ENCODE assay signal across 8 mouse cellular contexts in genomic region chr11:20603066-20603812, GRCm38 (mm10).
A peak's percentile ranks its signal among the peaks of the same experiment; 100 is the strongest.
DNase-seq lines count a peak whose midpoint lies in the region; ATAC-seq and TF ChIP-seq lines count a peak whose summit lies in the region.

No protein-coding gene starts in this region.

- H3K9ac ChIP-seq in heart, postnatal 0 days (replicated peaks; ENCODE audit: low read depth, low read length), result no peak overlapping the region

- peak overlapping the region; percentile 64 for H3K27ac ChIP-seq in heart, postnatal 0 days (ENCODE audit: low read depth)
- peak overlapping the region; percentile 72 for H3K27ac ChIP-seq in limb, embryonic 10.5 days
- H3K27ac ChIP-seq in olfactory bulb, adult 2 months (ENCODE audit: insufficient read depth, low read depth, low read length), result 0 out of 2 replicates have a peak overlapping the region, but pooled peaks have one; percentile 21

- peaks cover 22% of the 10 kb centered on the region; the same call in 1 of the 2 replicates for H3K4me1 ChIP-seq in heart, postnatal 0 days (ENCODE audit: control insufficient read depth, insufficient read depth)
- H3K4me1 ChIP-seq in limb, embryonic 10.5 days, result peaks cover 16% of the 10 kb centered on the region
- H3K4me1 ChIP-seq in olfactory bulb, adult 2 months (ENCODE audit: control insufficient read depth, insufficient read depth, low read length), result peaks cover 9% of the 10 kb centered on the region

- DNase-seq in cerebellum, adult 9-11 months, result peak; percentile 27
- DNase-seq in cerebellum, adult 8-10 months, result no peak
- peak; percentile 19 to 30 for DNase-seq in cerebellum, postnatal 36 days
- DNase-seq in heart, postnatal 0 days (ENCODE audit: low spot score), result peak; percentile 45
- peak; percentile 77 for DNase-seq in limb, embryonic 10.5 days (ENCODE audit: low spot score)
- DNase-seq in spleen, adult 18-20 months, result no peak

- ATAC-seq in heart, postnatal 0 days (ENCODE audit: insufficient read depth, low read depth), result peak; percentile 30; the same call in 1 of the 2 replicates
- ATAC-seq in erythroblast, adult 5-6 weeks (replicated peaks; ENCODE audit: low FRiP score, poor library complexity, severe bottlenecking), result no peak

- H3K36me3 ChIP-seq in heart, postnatal 0 days (replicated peaks; ENCODE audit: control insufficient read depth, insufficient read depth, low read length), result no peaks in the 10 kb centered on the region
- H3K36me3 ChIP-seq in limb, embryonic 10.5 days, result no peaks in the 10 kb centered on the region

- peak overlapping the region; percentile 45 for H3K4me2 ChIP-seq in heart, postnatal 0 days (ENCODE audit: low read depth, low read length)

- 36% methylated on average over 24 of the region's 24 CpGs for WGBS in heart, postnatal 0 days
- WGBS in limb, embryonic 10.5 days, result 43% methylated on average over 24 of the region's 24 CpGs
- 61% methylated on average over 24 of the region's 24 CpGs for WGBS in olfactory bulb, adult 2 months

- no peak for TF ChIP-seq CTCF in heart, postnatal 0 days (IDR thresholded peaks at IDR 0.05; ENCODE audit: low read depth)
- no peak for TF ChIP-seq CTCF in olfactory bulb, adult 2 months (IDR thresholded peaks at IDR 0.05; ENCODE audit: insufficient read depth, low read depth, low read length)

- no peak for TF ChIP-seq POLR2A in olfactory bulb, adult 2 months (IDR thresholded peaks at IDR 0.05; ENCODE audit: insufficient read depth, low read depth, low read length)

- H3K4me3 ChIP-seq in heart, postnatal 0 days (ENCODE audit: low read depth, low read length), result 0 out of 2 replicates have a peak overlapping the region, but pooled peaks have one; percentile 5
- peak overlapping the region; percentile 19; the same call in 1 of the 2 replicates for H3K4me3 ChIP-seq in limb, embryonic 10.5 days
- H3K4me3 ChIP-seq in olfactory bulb, adult 2 months (ENCODE audit: insufficient read depth, low read depth, low read length), result no peak overlapping the region

- no peak for TF ChIP-seq EP300 in heart, postnatal 0 days (IDR thresholded peaks at IDR 0.05; ENCODE audit: low read depth)

- no peaks in the 10 kb centered on the region for H3K9me3 ChIP-seq in heart, postnatal 0 days (replicated peaks; ENCODE audit: control insufficient read depth, low read length)
- no peaks in the 10 kb centered on the region for H3K9me3 ChIP-seq in limb, embryonic 10.5 days (replicated peaks)

- no peaks in the 10 kb centered on the region for H3K27me3 ChIP-seq in heart, postnatal 0 days (ENCODE audit: control insufficient read depth, insufficient read depth, low read length)
- H3K27me3 ChIP-seq in limb, embryonic 10.5 days (ENCODE audit: low read depth, poor library complexity, severe bottlenecking), result no peaks in the 10 kb centered on the region

Comparison
In these comparisons a context has a peak if more than half of its experiments do, and no peak if none do; other contexts are left out.
1. DNase-seq: peak in cerebellum, adult 9-11 months (single experiment), cerebellum, postnatal 36 days (2 of 2), heart, postnatal 0 days (single experiment) and limb, embryonic 10.5 days (single experiment); none in cerebellum, adult 8-10 months (single experiment) and spleen, adult 18-20 months (0 of 2).
2. H3K27ac ChIP-seq: peak in every context shown above with its lines; median percentile 72 in limb, embryonic 10.5 days; 64 in heart, postnatal 0 days; 21 in olfactory bulb, adult 2 months.